Mouse (Mus musculus): ENCODE measurements around the gene Ppp2r5c. TPM values are rescaled to one million over a fixed set of nuclear protein-coding genes. Genes with fewer than 3 reads are reported as not detected.

The Ppp2r5c gene
- polyA plus RNA-seq, 1 experiment from 2014 or later = 138 TPM

- 89% methylated on average over 7 of the region's 7 CpGs for WGBS
- ATAC-seq (no peak), DNase-seq (ENCODE audit: low spot score) (no peak)
- H3K9ac ChIP-seq (ENCODE audit: low read length) = no peak overlapping the region
- no peaks in the 10 kb centered on the region for H3K36me3 ChIP-seq (ENCODE audit: control insufficient read depth, insufficient read depth, low read length)
- no peak overlapping the region for H3K4me3 ChIP-seq (ENCODE audit: low read depth, low read length)
- H3K27me3 ChIP-seq (replicated peaks; ENCODE audit: control insufficient read depth, insufficient read depth, low read length) = no peaks in the 10 kb centered on the region
- H3K9me3 ChIP-seq (replicated peaks; ENCODE audit: control insufficient read depth, low read length) = no peaks in the 10 kb centered on the region
- H3K4me1 ChIP-seq (ENCODE audit: control insufficient read depth, insufficient read depth, low read length) = no peaks in the 10 kb centered on the region
- no peak overlapping the region for H3K4me2 ChIP-seq (ENCODE audit: low read length)
- no peak overlapping the region for H3K27ac ChIP-seq (ENCODE audit: low read depth, low read length)
Measured at GRCm38 (mm10) chr12:110456024-110456423, 9.1 kb downstream of the Ppp2r5c start.

- Histone ChIP-seq H3K36me3 (ENCODE audit: control insufficient read depth, insufficient read depth, low read length) (no peaks in the 10 kb centered on the region), H3K9me3 (replicated peaks; ENCODE audit: control insufficient read depth, low read length) (no peaks in the 10 kb centered on the region), H3K27me3 (replicated peaks; ENCODE audit: control insufficient read depth, insufficient read depth, low read length) (no peaks in the 10 kb centered on the region), H3K27ac (ENCODE audit: low read depth, low read length) (no peak overlapping the region), H3K4me3 (ENCODE audit: low read depth, low read length) (no peak overlapping the region), H3K9ac (ENCODE audit: low read length) (no peak overlapping the region), H3K4me1 (ENCODE audit: control insufficient read depth, insufficient read depth, low read length) (no peaks in the 10 kb centered on the region), H3K4me2 (ENCODE audit: low read length) (no peak overlapping the region)
- ATAC-seq (no peak), DNase-seq (ENCODE audit: low spot score) (no peak)
- WGBS = 86% methylated on average over 6 of the region's 6 CpGs
Measured at GRCm38 (mm10) chr12:110458667-110459066, 11.7 kb downstream of the Ppp2r5c start.

- DNase-seq (ENCODE audit: low spot score) (no peak), ATAC-seq (no peak)
- Histone ChIP-seq H3K27me3 (replicated peaks; ENCODE audit: control insufficient read depth, insufficient read depth, low read length) (no peaks in the 10 kb centered on the region), H3K4me1 (ENCODE audit: control insufficient read depth, insufficient read depth, low read length) (no peaks in the 10 kb centered on the region), H3K9ac (ENCODE audit: low read length) (no peak overlapping the region), H3K4me2 (ENCODE audit: low read length) (no peak overlapping the region), H3K9me3 (replicated peaks; ENCODE audit: control insufficient read depth, low read length) (no peaks in the 10 kb centered on the region), H3K36me3 (ENCODE audit: control insufficient read depth, insufficient read depth, low read length) (no peaks in the 10 kb centered on the region), H3K27ac (ENCODE audit: low read depth, low read length) (no peak overlapping the region), H3K4me3 (ENCODE audit: low read depth, low read length) (no peak overlapping the region)
- WGBS = 90% methylated on average over 18 of the region's 18 CpGs
Measured at GRCm38 (mm10) chr12:110460418-110461300, 13.7 kb downstream of the Ppp2r5c start.

GRCm38 (mm10) chr12:110463711-110464110 lies 16.8 kb downstream of the Ppp2r5c start:
- Histone ChIP-seq H3K4me1 (ENCODE audit: control insufficient read depth, insufficient read depth, low read length) (no peaks in the 10 kb centered on the region), H3K9me3 (replicated peaks; ENCODE audit: control insufficient read depth, low read length) (no peaks in the 10 kb centered on the region), H3K27ac (ENCODE audit: low read depth, low read length) (no peak overlapping the region), H3K4me2 (ENCODE audit: low read length) (no peak overlapping the region), H3K4me3 (ENCODE audit: low read depth, low read length) (no peak overlapping the region), H3K9ac (ENCODE audit: low read length) (no peak overlapping the region), H3K27me3 (replicated peaks; ENCODE audit: control insufficient read depth, insufficient read depth, low read length) (no peaks in the 10 kb centered on the region), H3K36me3 (ENCODE audit: control insufficient read depth, insufficient read depth, low read length) (peaks cover 6% of the 10 kb centered on the region; the same call in 1 of the 2 replicates)
- DNase-seq (ENCODE audit: low spot score) = no peak
- WGBS = 92% methylated on average over 8 of the region's 8 CpGs
- ATAC-seq = no peak

DNA sequence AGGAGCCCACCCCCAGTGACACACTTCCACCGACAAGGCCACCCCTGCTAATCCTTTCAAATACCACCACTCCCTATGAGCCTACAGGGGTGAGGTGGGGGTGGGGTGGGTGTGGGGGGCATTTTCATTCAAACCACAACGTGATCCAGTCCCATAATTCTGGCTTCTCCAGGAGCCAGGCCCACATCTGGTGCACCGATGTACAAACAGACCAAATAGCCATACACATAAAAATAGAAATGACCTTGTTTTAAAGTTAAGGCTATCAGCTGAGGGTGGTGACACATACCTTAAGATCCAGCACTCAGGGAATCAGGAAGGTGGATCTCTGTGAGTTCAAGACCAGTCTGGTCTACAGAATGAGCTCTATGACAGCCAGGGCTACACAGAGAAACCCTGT lies 24.5 kb downstream of the Ppp2r5c start:
- WGBS = 77% methylated on average over 3 of the region's 3 CpGs
- ATAC-seq (no peak), DNase-seq (ENCODE audit: low spot score) (no peak)

DNA sequence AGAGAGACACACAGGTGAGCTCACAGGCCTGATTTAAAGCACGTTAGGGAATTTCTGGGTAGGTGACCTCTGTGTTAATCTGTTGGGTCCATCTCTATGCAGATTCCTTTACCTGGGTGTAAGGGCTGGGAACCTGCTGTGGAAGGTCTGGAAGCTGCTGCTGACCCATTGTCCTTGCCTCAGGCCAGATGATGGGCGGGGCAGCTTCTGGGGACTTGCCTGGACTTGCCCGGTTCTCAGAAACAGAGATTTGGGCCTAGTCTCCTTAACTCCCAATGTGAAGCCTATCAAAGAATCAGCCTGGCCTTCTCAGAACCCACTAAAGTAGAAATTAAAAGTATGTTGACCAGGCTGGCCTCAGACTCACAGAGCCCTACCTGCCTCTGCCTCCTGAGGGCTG lies 25.3 kb downstream of the Ppp2r5c start:
- no peak for DNase-seq (ENCODE audit: low spot score)
- Histone ChIP-seq H3K4me3 (ENCODE audit: low read depth, low read length) (no peak overlapping the region), H3K4me2 (ENCODE audit: low read length) (no peak overlapping the region), H3K27me3 (replicated peaks; ENCODE audit: control insufficient read depth, insufficient read depth, low read length) (no peaks in the 10 kb centered on the region), H3K4me1 (ENCODE audit: control insufficient read depth, insufficient read depth, low read length) (no peaks in the 10 kb centered on the region), H3K9me3 (replicated peaks; ENCODE audit: control insufficient read depth, low read length) (no peaks in the 10 kb centered on the region), H3K27ac (ENCODE audit: low read depth, low read length) (no peak overlapping the region), H3K9ac (ENCODE audit: low read length) (no peak overlapping the region), H3K36me3 (ENCODE audit: control insufficient read depth, insufficient read depth, low read length) (0 out of 2 replicates have a peak, but pooled peaks cover under 1% of the 10 kb centered on the region)
- 65% methylated on average over 3 of the region's 3 CpGs for WGBS
- no peak for ATAC-seq

More for the DNA sequence above, 24.5 kb downstream of the Ppp2r5c start:
- no peak overlapping the region for H3K27ac ChIP-seq (ENCODE audit: low read depth, low read length)
- H3K4me2 ChIP-seq (ENCODE audit: low read length) = no peak overlapping the region
- H3K4me3 ChIP-seq (ENCODE audit: low read depth, low read length) = no peak overlapping the region
- no peak overlapping the region for H3K9ac ChIP-seq (ENCODE audit: low read length)
- H3K9me3 ChIP-seq (replicated peaks; ENCODE audit: control insufficient read depth, low read length) = no peaks in the 10 kb centered on the region
- no peaks in the 10 kb centered on the region for H3K27me3 ChIP-seq (replicated peaks; ENCODE audit: control insufficient read depth, insufficient read depth, low read length)
- peaks cover 6% of the 10 kb centered on the region; the same call in 1 of the 2 replicates for H3K36me3 ChIP-seq (ENCODE audit: control insufficient read depth, insufficient read depth, low read length)
- H3K4me1 ChIP-seq (ENCODE audit: control insufficient read depth, insufficient read depth, low read length) = no peaks in the 10 kb centered on the region

DNA sequence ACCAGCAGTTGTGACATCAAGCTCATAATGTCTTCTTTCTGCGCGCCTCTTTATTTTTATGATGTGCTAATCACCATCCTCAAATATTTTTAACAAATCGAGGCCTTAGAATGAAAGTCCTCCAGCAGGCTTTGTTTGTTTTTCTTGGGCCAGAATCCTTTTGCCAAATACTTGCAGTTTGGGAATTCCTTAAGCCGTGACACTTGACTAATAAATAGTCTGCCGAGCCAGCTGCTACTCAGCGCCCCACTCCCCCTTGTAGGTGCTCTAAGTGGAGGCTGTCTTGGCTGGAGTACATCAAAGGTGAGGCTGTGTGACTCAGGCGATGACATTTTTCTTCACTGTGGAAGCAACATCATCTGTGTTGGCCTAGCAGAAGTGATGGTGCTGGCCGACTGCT lies 27.6 kb downstream of the Ppp2r5c start:
- H3K9ac ChIP-seq (ENCODE audit: low read length) = no peak overlapping the region
- ATAC-seq (no peak), DNase-seq (ENCODE audit: low spot score) (no peak)
- no peak overlapping the region for H3K27ac ChIP-seq (ENCODE audit: low read depth, low read length)
- 86% methylated on average over 8 of the region's 8 CpGs for WGBS
- H3K4me3 ChIP-seq (ENCODE audit: low read depth, low read length) = no peak overlapping the region
- no peaks in the 10 kb centered on the region for H3K9me3 ChIP-seq (replicated peaks; ENCODE audit: control insufficient read depth, low read length)
- no peaks in the 10 kb centered on the region for H3K4me1 ChIP-seq (ENCODE audit: control insufficient read depth, insufficient read depth, low read length)
- H3K27me3 ChIP-seq (replicated peaks; ENCODE audit: control insufficient read depth, insufficient read depth, low read length) = no peaks in the 10 kb centered on the region
- H3K36me3 ChIP-seq (ENCODE audit: control insufficient read depth, insufficient read depth, low read length) = 0 out of 2 replicates have a peak, but pooled peaks cover 5% of the 10 kb centered on the region
- no peak overlapping the region for H3K4me2 ChIP-seq (ENCODE audit: low read length)

- H3K4me2 ChIP-seq (ENCODE audit: low read length) = no peak overlapping the region
- H3K27me3 ChIP-seq (replicated peaks; ENCODE audit: control insufficient read depth, insufficient read depth, low read length) = no peaks in the 10 kb centered on the region
- 89% methylated on average over 9 of the region's 9 CpGs for WGBS
- H3K4me1 ChIP-seq (ENCODE audit: control insufficient read depth, insufficient read depth, low read length) = no peaks in the 10 kb centered on the region
- no peak overlapping the region for H3K27ac ChIP-seq (ENCODE audit: low read depth, low read length)
- ATAC-seq (no peak), DNase-seq (ENCODE audit: low spot score) (no peak)
- H3K9me3 ChIP-seq (replicated peaks; ENCODE audit: control insufficient read depth, low read length) = no peaks in the 10 kb centered on the region
- H3K4me3 ChIP-seq (ENCODE audit: low read depth, low read length) = no peak overlapping the region
- H3K36me3 ChIP-seq (ENCODE audit: control insufficient read depth, insufficient read depth, low read length) = 0 out of 2 replicates have a peak, but pooled peaks cover 5% of the 10 kb centered on the region
- H3K9ac ChIP-seq (ENCODE audit: low read length) = no peak overlapping the region
Measured at GRCm38 (mm10) chr12:110476561-110476960, 29.6 kb downstream of the Ppp2r5c start.

DNA sequence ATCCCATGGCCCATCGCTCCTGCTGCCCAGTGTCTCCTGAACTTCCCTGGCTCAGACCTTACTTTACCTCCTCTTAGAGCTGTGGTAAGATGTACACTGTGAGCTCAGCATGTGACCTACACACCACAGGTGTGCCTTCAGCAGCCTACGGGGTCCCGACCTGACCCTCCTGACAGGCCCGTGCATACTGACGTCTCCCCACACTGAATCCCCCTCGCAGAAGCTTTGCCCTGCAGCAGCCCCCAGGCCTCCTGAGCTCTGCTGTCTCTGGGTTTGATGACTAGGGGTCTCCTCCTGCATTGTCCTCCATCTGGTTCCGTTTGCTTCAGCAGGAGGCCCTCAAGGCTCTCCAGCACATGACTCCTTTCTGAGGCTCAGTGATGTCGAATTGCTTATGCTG lies 31.0 kb downstream of the Ppp2r5c start:
- DNase-seq (ENCODE audit: low spot score) (no peak), ATAC-seq (no peak)
- WGBS = 87% methylated on average over 8 of the region's 8 CpGs
- Histone ChIP-seq H3K4me1 (ENCODE audit: control insufficient read depth, insufficient read depth, low read length) (no peaks in the 10 kb centered on the region), H3K9ac (ENCODE audit: low read length) (no peak overlapping the region), H3K9me3 (replicated peaks; ENCODE audit: control insufficient read depth, low read length) (no peaks in the 10 kb centered on the region), H3K27ac (ENCODE audit: low read depth, low read length) (no peak overlapping the region), H3K36me3 (ENCODE audit: control insufficient read depth, insufficient read depth, low read length) (0 out of 2 replicates have a peak, but pooled peaks cover 5% of the 10 kb centered on the region), H3K4me3 (ENCODE audit: low read depth, low read length) (no peak overlapping the region), H3K27me3 (replicated peaks; ENCODE audit: control insufficient read depth, insufficient read depth, low read length) (no peaks in the 10 kb centered on the region), H3K4me2 (ENCODE audit: low read length) (no peak overlapping the region)
